Comparison of ENCODE assay signal across 8 mouse cellular contexts in genomic region chr14:34769021-34769566, GRCm38 (mm10). TPM values are rescaled to one million over a fixed set of nuclear protein-coding genes. Genes with fewer than 3 reads are reported as not detected.
DNase-seq lines count a peak whose midpoint lies in the region; ATAC-seq and TF ChIP-seq lines count a peak whose summit lies in the region.

No protein-coding gene starts in this region.

- H3K4me2 ChIP-seq in forebrain, embryonic 12.5 days = peak overlapping the region; percentile 94
- peak overlapping the region; percentile 69 for H3K4me2 ChIP-seq in lung, postnatal 0 days (replicated peaks; ENCODE audit: low read depth, low read length)

- no peak for TF ChIP-seq EP300 in lung, postnatal 0 days (IDR thresholded peaks at IDR 0.05)

- H3K4me1 ChIP-seq in G1E (ENCODE audit: insufficient read depth, low read depth, low read length) = peaks cover 30% of the 10 kb centered on the region
- H3K4me1 ChIP-seq in forebrain, embryonic 12.5 days = peaks cover 13% of the 10 kb centered on the region
- H3K4me1 ChIP-seq in lung, postnatal 0 days (ENCODE audit: insufficient read depth, low read depth, low read length) = peaks cover 5% of the 10 kb centered on the region; the same call in 1 of the 2 replicates

- peak overlapping the region; percentile 68; the same call in 1 of the 2 replicates for H3K4me3 ChIP-seq in G1E (ENCODE audit: low read depth, low read length)
- peak overlapping the region; percentile 49 for H3K4me3 ChIP-seq in forebrain, embryonic 12.5 days (replicated peaks)
- peak overlapping the region; percentile 31 for H3K4me3 ChIP-seq in lung, postnatal 0 days (ENCODE audit: low read depth, low read length)

- WGBS in forebrain, embryonic 12.5 days = under 1% methylated on average over 36 of the region's 36 CpGs
- under 1% methylated on average over 35 of the region's 36 CpGs for WGBS in lung, postnatal 0 days

- peak; percentile 65 for TF ChIP-seq CTCF in G1E (IDR thresholded peaks at IDR 0.05; ENCODE audit: low read depth, low read length)
- peak; percentile 93 for TF ChIP-seq CTCF in lung, postnatal 0 days (IDR thresholded peaks at IDR 0.05)

- peaks cover 29% of the 10 kb centered on the region for H3K27me3 ChIP-seq in G1E (ENCODE audit: insufficient read depth, low read length)
- H3K27me3 ChIP-seq in forebrain, embryonic 12.5 days = peaks cover 18% of the 10 kb centered on the region
- 0 out of 2 replicates have a peak, but pooled peaks cover 9% of the 10 kb centered on the region for H3K27me3 ChIP-seq in lung, postnatal 0 days (replicated peaks; ENCODE audit: insufficient read depth, low read length)

- H3K9ac ChIP-seq in forebrain, embryonic 12.5 days = peak overlapping the region; percentile 59
- H3K9ac ChIP-seq in lung, postnatal 0 days (replicated peaks; ENCODE audit: low read depth) = 0 out of 2 replicates have a peak overlapping the region, but pooled peaks have one; percentile 8

- peak; percentile 58 for DNase-seq in G1E (ENCODE audit: low spot score)
- DNase-seq in c-Kit-positive CD71-positive TER-119-negative erythroid progenitor cells, embryonic 14.5 days (ENCODE audit: low read depth) = peak; percentile 72
- peak; percentile 31 for DNase-seq in layer of hippocampus, adult 9-10 months (ENCODE audit: low spot score)
- DNase-seq in lung, postnatal 0 days (ENCODE audit: low spot score) = peak; percentile 79
- DNase-seq in retina, adult 2 months (ENCODE audit: low read depth, low spot score) = peak; percentile 47
- peak; percentile 71 to 76 for DNase-seq in thymus, postnatal 36 days

- ATAC-seq in G1E (ENCODE audit: extremely low read depth, insufficient number of reproducible peaks, low FRiP score, poor library complexity, severe bottlenecking) = peak; percentile 58
- peak; percentile 74 for ATAC-seq in forebrain, embryonic 12.5 days (ENCODE audit: low FRiP score)
- ATAC-seq in hematopoietic stem cell, adult 5-6 weeks (replicated peaks in 1 of 2; ENCODE audit: insufficient read depth in 1 of 2, low FRiP score in 2 of 2, low TSS enrichment in 1 of 2, low read depth in 1 of 2, poor library complexity in 2 of 2, severe bottlenecking in 2 of 2) = peak; percentile 75 to 80
- peak; percentile 83 for ATAC-seq in lung, postnatal 0 days

- no peak overlapping the region for H3K27ac ChIP-seq in forebrain, embryonic 12.5 days
- H3K27ac ChIP-seq in lung, postnatal 0 days (ENCODE audit: low read length) = no peak overlapping the region

- H3K9me3 ChIP-seq in G1E (replicated peaks) = no peaks in the 10 kb centered on the region
- no peaks in the 10 kb centered on the region for H3K9me3 ChIP-seq in forebrain, embryonic 12.5 days
- H3K9me3 ChIP-seq in lung, postnatal 0 days (ENCODE audit: low read length) = no peaks in the 10 kb centered on the region

- H3K36me3 ChIP-seq in G1E (replicated peaks) = no peaks in the 10 kb centered on the region
- H3K36me3 ChIP-seq in forebrain, embryonic 12.5 days (replicated peaks) = no peaks in the 10 kb centered on the region
- H3K36me3 ChIP-seq in lung, postnatal 0 days (ENCODE audit: insufficient read depth, low read length) = no peaks in the 10 kb centered on the region

RNA-seq across cellular contexts. Expression of gene Grid1, which starts 50.8 kb away (rescaled TPM):
- total RNA-seq in G1E (2014; fragmentation: Nextera tagmentation) (not detected in 2 replicates), G1E (2017) (0.05 and 0.23 TPM in 2 replicates)
- polyA plus RNA-seq in G1E (2012) = not detected in 2 replicates
- polyA plus RNA-seq in forebrain, embryonic 12.5 days (2016; fragmentation: Nextera tagmentation; extraction: Ambion mirVana) = 0.90 and 1.5 TPM in 2 replicates
- total RNA-seq in hematopoietic stem cell, adult 5-6 weeks (2017) = not detected in 2 replicates
- 0.02 and 0.29 TPM in 2 replicates for polyA plus RNA-seq in lung, postnatal 0 days (2015; fragmentation: Nextera tagmentation; extraction: Ambion mirVana)
